Mouse (Mus musculus) heart, adult 2 months (tissue): ENCODE results near the gene Adprhl1.

Experiments used
- CTCF ChIP-seq: fragments of 200-600 bp; IDR thresholded peaks from 2 replicates; pipeline ENCODE4 v1.8.1; 2022; ENCODE audit warnings: antibody characterized with exemption, mild to moderate bottlenecking, moderate library complexity
- EP300 ChIP-seq: fragments of 200-500 bp; IDR thresholded peaks from 2 replicates; pipeline ENCODE4 v1.6.1; 2011; ENCODE audit warnings: low read depth, low read length, control low read depth; ENCODE audit not compliant: insufficient read depth
- POLR2A ChIP-seq: fragments of 200-500 bp; IDR thresholded peaks from 2 replicates; pipeline ENCODE4 v1.6.1; 2011; ENCODE audit warnings: mild to moderate bottlenecking, low read depth, low read length, control low read depth; ENCODE audit not compliant: insufficient read depth

DNA sequence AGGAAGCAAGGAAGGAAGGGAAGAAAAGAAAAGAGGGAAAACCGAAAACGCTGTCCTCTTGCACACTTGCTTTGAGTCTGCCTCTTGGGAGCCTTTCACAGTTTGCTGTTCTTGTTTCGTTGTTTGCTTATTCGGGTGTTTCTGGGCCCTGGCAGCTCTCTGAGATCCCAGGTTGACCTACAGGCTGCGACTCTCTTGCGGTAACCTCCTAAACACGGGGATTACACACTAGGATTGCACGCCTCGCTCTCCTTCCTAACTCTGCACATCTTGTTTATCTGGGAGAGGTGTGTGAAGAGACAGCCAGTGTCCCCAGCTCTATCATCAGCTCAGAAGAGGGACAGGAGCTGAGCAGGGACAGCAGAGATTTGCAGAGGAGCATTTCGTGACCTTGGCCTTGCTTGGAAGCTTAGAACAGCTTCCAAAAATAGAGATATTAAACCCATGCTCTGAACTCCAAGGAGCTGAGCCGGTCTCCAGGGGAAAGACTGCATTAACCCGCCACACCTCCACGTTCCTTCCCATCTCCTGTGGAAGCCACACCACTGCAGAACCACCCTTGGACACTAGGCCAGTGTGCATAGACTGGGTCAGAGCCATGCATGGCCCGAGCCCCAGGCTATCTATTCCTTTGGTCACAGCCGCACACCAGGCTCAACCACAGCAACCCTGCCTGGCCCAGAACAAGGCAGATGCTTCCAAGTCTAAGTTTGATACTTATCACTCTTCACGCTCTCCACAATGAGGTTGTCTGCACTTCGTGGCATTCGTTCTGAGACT is 72.9 kb downstream of the Adprhl1 start:
- TF ChIP-seq POLR2A (no peak), CTCF (no peak), EP300 (no peak)
